Mouse (Mus musculus) 416B (cell line): ENCODE data around the gene Foxo1.

ENCODE experiments used
- DNase-seq: peaks from one replicate; pipeline ENCODE4 v3.0.0; 2011; ENCODE audit warnings: low read depth

The Foxo1 gene

GRCm38 (mm10) chr3:52308586-52309321, 40.6 kb downstream of the Foxo1 start:
- peak; percentile 75 for DNase-seq

DNA sequence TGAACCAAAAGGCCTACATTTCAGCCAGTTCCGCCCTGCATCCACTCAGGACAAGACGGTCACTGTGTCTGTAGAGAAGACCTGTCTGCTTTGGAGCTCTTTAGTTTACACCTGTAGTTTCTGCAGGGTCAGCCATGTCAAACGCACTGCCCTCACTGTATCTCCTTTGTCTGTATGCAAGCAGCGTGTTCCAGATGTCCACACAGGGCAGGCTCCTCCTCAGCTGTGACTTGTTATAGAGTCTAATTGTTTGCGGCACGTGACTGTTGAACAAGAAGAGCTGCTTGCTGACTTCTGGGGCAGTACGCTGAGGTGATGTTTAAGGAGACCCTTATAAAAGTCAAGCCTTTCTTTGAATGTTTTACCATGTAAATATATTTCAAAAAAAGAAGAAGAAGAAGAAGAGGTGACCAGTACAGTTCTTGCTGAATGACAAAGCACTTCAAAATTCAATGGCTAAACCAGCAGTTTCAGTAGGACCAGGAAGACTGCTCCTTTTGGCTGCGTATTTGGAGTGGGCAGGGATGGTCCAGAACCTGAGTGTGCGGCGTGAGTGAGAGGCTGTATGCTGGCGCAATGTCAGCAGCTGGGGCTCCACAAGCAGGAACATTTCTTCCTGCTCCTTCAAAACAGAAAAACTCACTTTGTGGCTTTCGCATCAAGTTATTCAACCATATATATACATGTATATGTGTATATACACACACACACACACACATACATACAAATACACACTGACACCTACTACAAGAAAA, 52.6 kb downstream of the Foxo1 start:
- DNase-seq = no peak

DNA sequence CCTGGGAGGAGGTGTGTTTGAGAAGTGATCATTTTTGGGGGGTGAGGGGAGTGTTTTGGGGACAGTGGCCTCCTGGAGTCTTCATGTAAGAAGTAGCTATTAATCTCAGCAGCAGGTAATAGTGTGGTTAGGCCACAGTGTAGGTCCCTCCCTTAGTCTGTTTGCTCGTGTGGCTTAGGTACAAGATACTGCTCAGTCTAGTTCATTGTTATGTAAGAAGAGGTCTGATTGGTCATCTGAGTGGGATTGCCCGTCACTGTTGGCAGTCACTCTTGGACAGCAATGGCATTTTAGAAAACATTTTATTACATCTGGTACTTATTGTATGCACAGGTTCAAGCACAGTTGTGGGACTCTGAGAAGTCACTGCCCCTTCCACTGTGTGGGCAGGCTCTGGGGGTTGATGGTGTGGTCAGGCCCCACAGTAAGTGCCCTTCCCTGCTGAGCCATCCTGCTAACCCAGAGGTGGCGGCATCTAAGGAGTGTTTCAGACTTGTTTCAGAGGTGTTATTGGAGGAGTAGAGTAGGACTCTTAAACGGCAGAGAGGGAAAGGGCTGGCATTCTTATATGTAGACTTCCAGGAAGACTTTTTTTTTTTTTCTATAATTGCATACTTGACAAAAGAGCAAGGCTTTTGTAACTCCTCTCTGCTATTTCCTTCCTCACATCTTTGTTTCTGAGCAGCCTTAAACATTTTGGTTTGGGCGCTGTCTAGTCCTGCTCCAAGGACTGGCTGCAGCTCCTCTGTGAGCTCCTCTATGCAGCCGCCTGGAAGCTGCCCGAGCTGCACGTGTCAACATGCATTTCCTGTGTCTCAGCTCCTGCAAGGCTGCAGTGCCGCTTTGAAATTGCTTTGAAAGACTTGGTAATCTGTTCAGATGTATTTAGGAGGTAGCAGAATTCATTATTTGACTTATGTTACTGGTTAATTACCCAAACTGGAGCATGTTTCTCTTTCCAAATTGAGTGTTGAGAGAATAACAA, 54.6 kb downstream of the Foxo1 start:
- DNase-seq = no peak

GRCm38 (mm10) chr3:52325006-52325405, 56.9 kb downstream of the Foxo1 start:
- no peak for DNase-seq

DNA sequence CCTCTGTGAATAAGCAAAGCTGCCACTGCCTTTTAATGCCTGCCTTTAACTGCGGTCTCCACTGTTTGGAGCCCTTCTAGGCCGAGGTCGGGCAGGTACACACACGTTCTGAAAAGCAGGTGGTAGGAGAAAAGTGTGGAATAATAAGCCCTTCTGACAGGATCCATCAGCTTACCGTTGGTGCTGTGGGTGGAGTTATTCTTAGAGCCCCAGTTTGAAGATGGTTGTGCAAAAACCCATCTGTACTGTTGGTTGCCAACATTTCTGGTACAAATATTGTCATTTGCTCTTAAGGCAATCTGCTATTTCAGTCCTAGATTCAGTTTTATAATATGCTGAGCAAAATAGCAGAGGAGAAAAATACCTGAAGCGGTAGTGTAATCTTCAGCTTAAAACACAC, 58.6 kb downstream of the Foxo1 start:
- DNase-seq = no peak

GRCm38 (mm10) chr3:52327146-52327545, 59.0 kb downstream of the Foxo1 start:
- DNase-seq = no peak

DNA sequence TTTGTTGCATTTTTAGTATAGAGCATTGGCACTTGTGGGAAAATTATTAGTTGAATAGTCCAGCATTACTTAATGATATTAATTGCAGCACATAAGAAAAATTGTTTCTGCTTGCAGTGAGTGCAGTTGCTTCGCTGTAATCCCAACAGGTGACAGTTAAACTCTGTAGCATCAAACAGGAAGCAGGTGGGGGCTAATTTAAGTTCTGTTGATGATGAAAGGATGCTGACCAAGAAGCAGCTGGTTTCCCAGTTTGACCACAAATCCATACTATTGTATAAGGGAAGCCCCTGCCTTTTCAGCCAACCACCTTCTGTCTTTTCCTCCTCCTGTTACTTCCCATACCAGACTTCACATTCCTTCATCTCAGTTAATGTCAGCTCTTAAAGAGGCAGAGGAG, 63.6 kb downstream of the Foxo1 start:
- DNase-seq = peak; percentile 59

- no peak for DNase-seq
Measured at GRCm38 (mm10) chr3:52338761-52339160, 70.6 kb downstream of the Foxo1 start.

GRCm38 (mm10) chr3:52340336-52341034, 72.3 kb downstream of the Foxo1 start:
- DNase-seq = no peak

DNA sequence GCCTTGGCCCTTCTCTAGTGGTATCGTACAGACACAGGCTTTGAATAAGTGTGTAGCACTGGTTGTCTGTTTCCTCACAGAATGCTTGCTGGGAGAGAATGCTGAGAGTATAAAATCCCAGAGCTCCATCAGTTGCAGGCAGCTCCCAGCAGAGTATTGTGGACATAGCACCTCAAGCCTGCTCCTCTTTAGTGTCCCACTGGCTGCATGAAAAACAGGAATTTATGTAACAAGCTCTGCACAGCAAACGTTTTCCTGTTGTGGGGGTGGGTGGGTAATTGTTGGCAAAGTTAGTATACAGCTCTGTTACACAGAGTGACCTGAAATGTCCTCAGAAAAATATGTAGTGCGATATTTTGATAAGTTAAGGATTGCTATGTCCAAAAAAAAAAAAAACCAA, 74.1 kb downstream of the Foxo1 start:
- DNase-seq = no peak

DNA sequence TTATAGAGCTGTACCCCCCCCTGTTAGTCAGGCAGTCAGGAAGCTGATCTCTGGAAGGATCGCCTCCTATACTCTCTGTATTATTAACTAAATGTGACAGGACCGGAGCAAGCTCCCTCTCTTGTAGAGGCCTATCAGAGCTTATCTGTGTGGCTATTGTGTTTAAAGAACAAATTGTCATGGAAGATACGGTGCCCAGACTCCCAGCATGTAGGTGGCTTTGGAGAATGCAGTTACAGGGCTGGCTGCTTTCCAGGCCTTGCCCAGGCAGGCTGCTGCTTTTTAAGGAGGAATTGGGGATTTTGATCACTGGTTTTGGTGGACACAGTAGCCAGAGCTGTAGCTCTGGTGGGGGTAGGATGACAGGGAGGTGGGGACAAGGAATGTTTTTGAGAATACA, 74.7 kb downstream of the Foxo1 start:
- DNase-seq = no peak

DNA sequence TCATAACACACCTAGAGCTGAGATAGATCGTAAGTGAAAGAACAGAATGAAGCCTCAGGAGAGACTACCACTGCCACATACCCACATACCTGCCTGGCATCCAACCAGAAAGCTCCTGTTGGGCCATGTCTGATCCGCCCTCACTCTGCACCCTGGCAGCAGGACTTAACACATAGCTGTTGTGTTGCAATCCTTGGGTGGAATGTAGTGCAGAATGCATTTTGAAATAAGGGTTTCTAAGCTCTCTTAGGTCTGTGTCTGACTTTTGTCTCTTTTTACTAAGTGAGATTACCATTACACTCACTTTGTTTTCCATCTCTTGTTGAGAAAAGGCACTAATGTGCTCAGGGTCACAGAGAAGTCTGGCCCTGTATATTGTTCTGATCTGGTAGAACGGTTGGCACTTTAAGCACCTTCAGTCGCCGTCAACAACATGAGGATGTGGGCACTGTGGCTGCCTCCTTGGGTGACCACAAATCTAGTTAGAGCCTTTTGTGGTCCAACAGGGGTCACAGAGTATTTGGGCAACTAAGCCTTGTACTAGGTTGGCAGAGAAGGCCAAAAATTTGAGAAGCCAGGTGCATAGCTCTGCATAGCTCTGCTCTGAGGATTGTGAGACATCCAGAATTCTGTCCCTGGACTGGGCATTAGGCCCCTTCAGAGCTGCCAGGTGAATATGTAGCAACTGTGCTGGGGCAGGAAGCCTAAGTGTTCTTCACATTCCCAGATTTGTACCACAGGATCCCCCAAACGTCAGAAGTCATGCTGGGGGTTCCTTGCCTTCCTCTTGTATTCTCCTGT, 75.3 kb downstream of the Foxo1 start:
- peak; percentile 82 for DNase-seq

GRCm38 (mm10) chr3:52345881-52346280, 77.7 kb downstream of the Foxo1 start:
- no peak for DNase-seq

DNA sequence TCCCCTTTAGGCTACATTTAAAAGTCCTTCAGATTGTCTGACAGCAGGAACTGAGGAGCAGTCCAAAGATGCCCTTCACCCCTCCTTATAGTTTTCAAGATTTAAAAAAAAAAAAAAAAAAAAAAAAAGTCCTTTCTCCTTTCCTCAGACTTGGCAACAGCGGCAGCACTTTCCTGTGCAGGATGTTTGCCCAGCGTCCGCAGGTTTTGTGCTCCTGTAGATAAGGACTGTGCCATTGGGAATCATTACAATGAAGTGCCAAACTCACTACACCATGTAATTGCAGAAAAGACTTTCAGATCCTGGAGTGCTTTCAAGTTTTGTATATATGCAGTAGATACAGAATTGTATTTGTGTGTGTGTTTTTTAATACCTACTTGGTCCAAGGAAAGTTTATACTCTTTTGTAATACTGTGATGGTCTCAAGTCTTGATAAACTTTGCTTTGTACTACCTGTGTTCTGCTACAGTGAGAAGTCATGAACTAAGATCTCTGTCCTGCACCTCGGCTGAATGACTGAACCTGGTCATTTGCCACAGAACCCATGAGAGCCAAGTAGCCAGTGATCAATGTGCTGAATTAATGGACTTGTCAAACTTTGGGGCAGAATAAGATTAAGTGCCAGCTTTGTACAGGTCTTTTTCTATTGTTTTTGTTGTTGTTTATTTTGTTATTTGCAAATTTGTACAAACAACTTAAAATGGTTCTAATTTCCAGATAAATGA, 79.0 kb downstream of the Foxo1 start:
- DNase-seq = no peak

- DNase-seq = no peak
Measured at GRCm38 (mm10) chr3:52347980-52348622, 80.0 kb downstream of the Foxo1 start.

GRCm38 (mm10) chr3:52350636-52351035, 82.5 kb downstream of the Foxo1 start:
- DNase-seq = no peak

- DNase-seq = no peak
Measured at GRCm38 (mm10) chr3:52351901-52352300, 83.8 kb downstream of the Foxo1 start.

- DNase-seq = no peak
Measured at GRCm38 (mm10) chr3:52354203-52354602, 86.1 kb downstream of the Foxo1 start.

- no peak for DNase-seq
Measured at GRCm38 (mm10) chr3:52357265-52357953, 89.3 kb downstream of the Foxo1 start.
